Mouse (Mus musculus): ENCODE results near the gene Asphd2.

DNA sequence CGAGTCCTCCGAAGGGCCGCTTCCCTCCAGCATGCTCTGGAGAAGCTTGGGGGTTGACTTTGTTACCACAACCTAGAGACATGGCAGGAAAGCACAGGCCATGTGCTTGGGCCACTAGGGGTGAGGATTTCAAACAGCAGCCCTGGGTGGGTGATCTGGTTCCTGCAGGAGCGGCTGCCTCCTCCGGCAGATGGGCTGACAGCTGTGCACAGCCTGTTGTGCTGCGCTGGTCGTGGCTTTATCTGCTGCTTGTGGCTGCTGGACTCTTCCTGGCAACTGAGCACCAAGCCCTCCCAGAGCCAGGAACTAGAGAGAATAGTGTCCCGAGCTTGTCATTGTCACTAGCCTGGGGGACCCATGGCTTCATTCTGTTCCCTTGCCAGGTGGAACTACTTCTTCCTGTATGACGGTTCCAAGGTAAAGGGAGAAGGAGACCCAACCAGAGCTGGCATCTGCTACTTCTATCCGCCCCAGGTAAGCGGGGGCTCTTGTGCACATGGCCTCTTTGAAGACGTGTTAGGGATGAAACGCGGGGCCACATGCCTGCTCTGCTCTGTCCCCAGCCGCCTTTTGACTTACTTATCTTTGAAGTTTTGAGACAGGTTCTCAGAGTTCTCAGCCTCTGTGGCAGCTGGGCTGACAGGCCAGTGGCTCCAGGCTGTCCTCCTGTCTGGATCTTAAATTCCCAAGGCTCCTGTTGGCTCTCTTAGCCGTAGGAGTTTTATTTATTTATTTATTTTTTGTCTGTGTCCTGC lies 48.3 kb downstream of the Asphd2 start:
- TF ChIP-seq CTCF (IDR thresholded peaks at IDR 0.05; ENCODE audit: low read depth, low read length) = no peak
- TF ChIP-seq GATA1 (IDR thresholded peaks at IDR 0.05; ENCODE audit: borderline replicate concordance, low read length) = no peak
- TF ChIP-seq TAL1 (conservative IDR thresholded peaks at IDR 0.05; ENCODE audit: low read depth, low read length) = no peak
- TF ChIP-seq GATA2 (IDR thresholded peaks at IDR 0.05; ENCODE audit: borderline replicate concordance, low read depth, low read length) = no peak

Data from G1E (cell line).